Mouse (Mus musculus): ENCODE measurements around the gene Slc15a2.

Slc15a2 gene

GRCm38 (mm10) chr16:36743580-36743979 lies 41.2 kb downstream of the Slc15a2 start:
- Histone ChIP-seq H3K27me3 (ENCODE audit: insufficient read depth, low read length) (no peaks in the 10 kb centered on the region), H3K9me3 (ENCODE audit: low read length) (no peaks in the 10 kb centered on the region), H3K4me1 (replicated peaks; ENCODE audit: low read depth, low read length) (peaks cover 17% of the 10 kb centered on the region), H3K4me3 (replicated peaks; ENCODE audit: low read length) (no peak overlapping the region), H3K36me3 (ENCODE audit: insufficient read depth, low read length) (no peaks in the 10 kb centered on the region)
- TF ChIP-seq CTCF (conservative IDR thresholded peaks at IDR 0.05; ENCODE audit: low read length) (no peak), NANOG (IDR thresholded peaks at IDR 0.05; ENCODE audit: borderline replicate concordance, low read length) (no peak), POU5F1 (IDR thresholded peaks at IDR 0.05; ENCODE audit: borderline replicate concordance, low read length) (no peak)

GRCm38 (mm10) chr16:36739404-36739930 lies 45.3 kb downstream of the Slc15a2 start:
- H3K36me3 ChIP-seq (ENCODE audit: insufficient read depth, low read length), result no peaks in the 10 kb centered on the region

GRCm38 (mm10) chr16:36735421-36735820 lies 49.3 kb downstream of the Slc15a2 start:
- H3K9me3 ChIP-seq (ENCODE audit: low read length), result no peaks in the 10 kb centered on the region
- H3K4me1 ChIP-seq (replicated peaks; ENCODE audit: low read depth, low read length), result no peaks in the 10 kb centered on the region
- TF ChIP-seq POU5F1 (IDR thresholded peaks at IDR 0.05; ENCODE audit: borderline replicate concordance, low read length) (no peak), NANOG (IDR thresholded peaks at IDR 0.05; ENCODE audit: borderline replicate concordance, low read length) (no peak), CTCF (conservative IDR thresholded peaks at IDR 0.05; ENCODE audit: low read length) (no peak)
- H3K4me3 ChIP-seq (replicated peaks; ENCODE audit: low read length), result no peak overlapping the region
- no peaks in the 10 kb centered on the region for H3K27me3 ChIP-seq (ENCODE audit: insufficient read depth, low read length)
- no peaks in the 10 kb centered on the region for H3K36me3 ChIP-seq (ENCODE audit: insufficient read depth, low read length)

More at GRCm38 (mm10) chr16:36739404-36739930, 45.3 kb downstream of the Slc15a2 start:
- no peaks in the 10 kb centered on the region for H3K9me3 ChIP-seq (ENCODE audit: low read length)
- no peaks in the 10 kb centered on the region for H3K27me3 ChIP-seq (ENCODE audit: insufficient read depth, low read length)
- no peak overlapping the region for H3K4me3 ChIP-seq (replicated peaks; ENCODE audit: low read length)
- TF ChIP-seq POU5F1 (IDR thresholded peaks at IDR 0.05; ENCODE audit: borderline replicate concordance, low read length) (no peak), CTCF (conservative IDR thresholded peaks at IDR 0.05; ENCODE audit: low read length) (no peak), NANOG (IDR thresholded peaks at IDR 0.05; ENCODE audit: borderline replicate concordance, low read length) (no peak)
- H3K4me1 ChIP-seq (replicated peaks; ENCODE audit: low read depth, low read length), result peaks cover 9% of the 10 kb centered on the region

- Histone ChIP-seq H3K4me1 (replicated peaks; ENCODE audit: low read depth, low read length) (no peaks in the 10 kb centered on the region), H3K9me3 (ENCODE audit: low read length) (no peaks in the 10 kb centered on the region), H3K4me3 (replicated peaks; ENCODE audit: low read length) (no peak overlapping the region), H3K27me3 (ENCODE audit: insufficient read depth, low read length) (no peaks in the 10 kb centered on the region), H3K36me3 (ENCODE audit: insufficient read depth, low read length) (no peaks in the 10 kb centered on the region)
- TF ChIP-seq CTCF (conservative IDR thresholded peaks at IDR 0.05; ENCODE audit: low read length) (no peak), NANOG (IDR thresholded peaks at IDR 0.05; ENCODE audit: borderline replicate concordance, low read length) (no peak), POU5F1 (IDR thresholded peaks at IDR 0.05; ENCODE audit: borderline replicate concordance, low read length) (no peak)
These were observed 50.9 kb downstream of the Slc15a2 start for GRCm38 (mm10) chr16:36733827-36734226.

GRCm38 (mm10) chr16:36732572-36732971 lies 52.2 kb downstream of the Slc15a2 start:
- Histone ChIP-seq H3K36me3 (ENCODE audit: insufficient read depth, low read length) (peaks cover 6% of the 10 kb centered on the region), H3K9me3 (ENCODE audit: low read length) (no peaks in the 10 kb centered on the region), H3K4me1 (replicated peaks; ENCODE audit: low read depth, low read length) (no peaks in the 10 kb centered on the region), H3K4me3 (replicated peaks; ENCODE audit: low read length) (no peak overlapping the region), H3K27me3 (ENCODE audit: insufficient read depth, low read length) (no peaks in the 10 kb centered on the region)
- TF ChIP-seq NANOG (IDR thresholded peaks at IDR 0.05; ENCODE audit: borderline replicate concordance, low read length), result no peak
- no peak for TF ChIP-seq CTCF (conservative IDR thresholded peaks at IDR 0.05; ENCODE audit: low read length)
- TF ChIP-seq POU5F1 (IDR thresholded peaks at IDR 0.05; ENCODE audit: borderline replicate concordance, low read length), result no peak

GRCm38 (mm10) chr16:36728959-36729358 lies 55.8 kb downstream of the Slc15a2 start:
- H3K36me3 ChIP-seq (ENCODE audit: insufficient read depth, low read length), result peaks cover 42% of the 10 kb centered on the region
- H3K4me3 ChIP-seq (replicated peaks; ENCODE audit: low read length), result no peak overlapping the region
- no peaks in the 10 kb centered on the region for H3K27me3 ChIP-seq (ENCODE audit: insufficient read depth, low read length)
- TF ChIP-seq POU5F1 (IDR thresholded peaks at IDR 0.05; ENCODE audit: borderline replicate concordance, low read length), result no peak
- no peak for TF ChIP-seq NANOG (IDR thresholded peaks at IDR 0.05; ENCODE audit: borderline replicate concordance, low read length)
- no peak for TF ChIP-seq CTCF (conservative IDR thresholded peaks at IDR 0.05; ENCODE audit: low read length)
- H3K4me1 ChIP-seq (replicated peaks; ENCODE audit: low read depth, low read length), result no peaks in the 10 kb centered on the region
- H3K9me3 ChIP-seq (ENCODE audit: low read length), result no peaks in the 10 kb centered on the region

GRCm38 (mm10) chr16:36723880-36724443 lies 60.8 kb downstream of the Slc15a2 start:
- TF ChIP-seq NANOG (IDR thresholded peaks at IDR 0.05; ENCODE audit: borderline replicate concordance, low read length) (no peak), CTCF (conservative IDR thresholded peaks at IDR 0.05; ENCODE audit: low read length) (no peak), POU5F1 (IDR thresholded peaks at IDR 0.05; ENCODE audit: borderline replicate concordance, low read length) (no peak)
- Histone ChIP-seq H3K9me3 (ENCODE audit: low read length) (no peaks in the 10 kb centered on the region), H3K27me3 (ENCODE audit: insufficient read depth, low read length) (no peaks in the 10 kb centered on the region), H3K36me3 (ENCODE audit: insufficient read depth, low read length) (peaks cover 92% of the 10 kb centered on the region), H3K4me3 (replicated peaks; ENCODE audit: low read length) (no peak overlapping the region), H3K4me1 (replicated peaks; ENCODE audit: low read depth, low read length) (peaks cover 45% of the 10 kb centered on the region)

- Histone ChIP-seq H3K9me3 (ENCODE audit: low read length) (no peaks in the 10 kb centered on the region), H3K4me3 (replicated peaks; ENCODE audit: low read length) (peak overlapping the region; percentile 73), H3K4me1 (replicated peaks; ENCODE audit: low read depth, low read length) (peaks cover 45% of the 10 kb centered on the region), H3K27me3 (ENCODE audit: insufficient read depth, low read length) (no peaks in the 10 kb centered on the region), H3K36me3 (ENCODE audit: insufficient read depth, low read length) (peaks cover 99% of the 10 kb centered on the region)
- TF ChIP-seq CTCF (conservative IDR thresholded peaks at IDR 0.05; ENCODE audit: low read length) (no peak), POU5F1 (IDR thresholded peaks at IDR 0.05; ENCODE audit: borderline replicate concordance, low read length) (no peak), NANOG (IDR thresholded peaks at IDR 0.05; ENCODE audit: borderline replicate concordance, low read length) (no peak)
These were observed 62.0 kb downstream of the Slc15a2 start for GRCm38 (mm10) chr16:36722739-36723138.

Data from E14TG2a.4 (cell line).